Mouse (Mus musculus) left cerebral cortex, postnatal 25 days (tissue): ENCODE measurements at regions not wholly inside any gene's neighbourhood (a gene's known extent, or its start where the extent isn't known, plus 50 kb on each side); places are given as distances from the start of the nearest gene placed in this dataset.
"Not testable (repeated sequence)": the region's sequence is repeated elsewhere in the genome, so short reads cannot be mapped to it uniquely, and the experiment has no call there.

Experiments
- DNase-seq, 2 experiments: peaks; one replicate each; pipeline ENCODE4 v3.0.0; 2022; ENCODE audit warnings: low spot score in 2 of 2, mixed read lengths in 1 of 2
- intact Hi-C: fragments of 180-260 bp; cut with DNase I; formaldehyde crosslinking; loops from one replicate; pipeline ENCODE4 v1.15.1; 2025

GRCm38 (mm10) chr13:10909122-10909751 lies 548.6 kb upstream of the Chrm3 start:
- intact Hi-C loops = no loop called here

GRCm38 (mm10) chr13:10867864-10868263 lies 507.2 kb upstream of the Chrm3 start:
- peak; percentile 4 to 53 for DNase-seq
- intact Hi-C loops = no loop called here

More at GRCm38 (mm10) chr13:10909122-10909751, 548.6 kb upstream of the Chrm3 start:
- DNase-seq = no peak

- not testable (repeated sequence) for DNase-seq
Observed at GRCm38 (mm10) chr13:10855947-10856561, 495.4 kb upstream of the Chrm3 start.

DNA sequence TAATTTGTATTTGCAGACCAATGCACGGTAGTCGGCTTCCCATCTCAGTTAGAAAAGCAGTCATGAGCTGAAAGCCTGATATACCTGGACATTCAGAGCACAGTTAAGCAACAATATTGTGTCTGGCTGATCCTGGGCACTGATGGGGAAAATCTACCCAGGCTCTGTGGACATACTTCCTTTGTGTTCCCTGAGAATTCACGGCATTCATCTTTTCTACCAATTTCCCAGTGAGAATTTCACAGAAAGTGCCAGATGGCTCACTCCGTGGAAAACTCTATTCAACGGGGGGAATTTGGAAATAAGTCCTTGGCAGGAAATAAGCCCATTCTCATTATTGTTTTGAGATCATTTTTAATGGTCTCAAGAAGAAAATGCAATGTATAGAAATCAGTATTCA lies 484.6 kb upstream of the Chrm3 start:
- intact Hi-C loops = no loop called here
- DNase-seq = no peak

More at GRCm38 (mm10) chr13:10855947-10856561, 495.4 kb upstream of the Chrm3 start:
- intact Hi-C loops = not testable (repeated sequence)

- no peak for DNase-seq
- intact Hi-C loops = no loop called here
Observed at GRCm38 (mm10) chr13:10799351-10799913, 438.8 kb upstream of the Chrm3 start.
